Mouse (Mus musculus): ENCODE results near the gene Adcy10. TPM values are rescaled to one million over a fixed set of nuclear protein-coding genes. Genes with fewer than 3 reads are reported as not detected.

Adcy10 gene
- polyA plus RNA-seq, 1 experiment from 2014 or later = 0.06 TPM

GRCm38 (mm10) chr1:165461681-165462080 lies 23.3 kb upstream of the Adcy10 start:
- Histone ChIP-seq H3K27me3 (ENCODE audit: insufficient read depth, low read length) (no peaks in the 10 kb centered on the region), H3K36me3 (ENCODE audit: insufficient read depth, low read length) (no peaks in the 10 kb centered on the region), H3K9me3 (ENCODE audit: low read length) (no peaks in the 10 kb centered on the region), H3K4me2 (replicated peaks; ENCODE audit: low read depth, low read length) (peak overlapping the region; percentile 87), H3K4me1 (ENCODE audit: insufficient read depth, low read length) (peaks cover 18% of the 10 kb centered on the region), H3K27ac (ENCODE audit: low read length) (peak overlapping the region; percentile 88), H3K4me3 (ENCODE audit: low read length) (peak overlapping the region; percentile 89), H3K9ac (replicated peaks; ENCODE audit: low read length) (peak overlapping the region; percentile 81)
- WGBS = 3% methylated on average over 9 of the region's 9 CpGs
- no peak for ATAC-seq (ENCODE audit: low FRiP score, low TSS enrichment)

- Histone ChIP-seq H3K9me3 (ENCODE audit: low read length) (no peaks in the 10 kb centered on the region), H3K27me3 (ENCODE audit: insufficient read depth, low read length) (no peaks in the 10 kb centered on the region), H3K27ac (ENCODE audit: low read length) (no peak overlapping the region), H3K4me1 (ENCODE audit: insufficient read depth, low read length) (peaks cover 15% of the 10 kb centered on the region), H3K9ac (replicated peaks; ENCODE audit: low read length) (no peak overlapping the region), H3K4me2 (replicated peaks; ENCODE audit: low read depth, low read length) (peak overlapping the region; percentile 48; the same call in 1 of the 2 replicates), H3K36me3 (ENCODE audit: insufficient read depth, low read length) (no peaks in the 10 kb centered on the region), H3K4me3 (ENCODE audit: low read length) (peak overlapping the region; percentile 7; the same call in 1 of the 2 replicates)
- ATAC-seq (ENCODE audit: low FRiP score, low TSS enrichment) = no peak
- WGBS = 69% methylated on average over 1 of the region's 1 CpGs
Observed at GRCm38 (mm10) chr1:165462861-165463260, 22.1 kb upstream of the Adcy10 start.

- H3K9me3 ChIP-seq (ENCODE audit: low read length) = no peaks in the 10 kb centered on the region
- 0 out of 2 replicates have a peak, but pooled peaks cover 8% of the 10 kb centered on the region for H3K4me1 ChIP-seq (ENCODE audit: insufficient read depth, low read length)
- WGBS = 85% methylated on average over 3 of the region's 3 CpGs
Observed at GRCm38 (mm10) chr1:165464574-165464973, 20.4 kb upstream of the Adcy10 start.

GRCm38 (mm10) chr1:165468971-165469370 lies 16.0 kb upstream of the Adcy10 start:
- H3K27me3 ChIP-seq (ENCODE audit: insufficient read depth, low read length) = no peaks in the 10 kb centered on the region
- H3K27ac ChIP-seq (ENCODE audit: low read length) = peak overlapping the region; percentile 82; the same call in 1 of the 2 replicates
- 0 out of 2 replicates have a peak, but pooled peaks cover 7% of the 10 kb centered on the region for H3K4me1 ChIP-seq (ENCODE audit: insufficient read depth, low read length)
- H3K4me3 ChIP-seq (ENCODE audit: low read length) = no peak overlapping the region
- no peaks in the 10 kb centered on the region for H3K9me3 ChIP-seq (ENCODE audit: low read length)
- no peaks in the 10 kb centered on the region for H3K36me3 ChIP-seq (ENCODE audit: insufficient read depth, low read length)
- H3K9ac ChIP-seq (replicated peaks; ENCODE audit: low read length) = no peak overlapping the region
- peak overlapping the region; percentile 34 for H3K4me2 ChIP-seq (replicated peaks; ENCODE audit: low read depth, low read length)
- ATAC-seq (ENCODE audit: low FRiP score, low TSS enrichment) = no peak

More at GRCm38 (mm10) chr1:165464574-165464973, 20.4 kb upstream of the Adcy10 start:
- no peak overlapping the region for H3K9ac ChIP-seq (replicated peaks; ENCODE audit: low read length)
- H3K4me3 ChIP-seq (ENCODE audit: low read length) = no peak overlapping the region
- no peak overlapping the region for H3K27ac ChIP-seq (ENCODE audit: low read length)
- ATAC-seq (ENCODE audit: low FRiP score, low TSS enrichment) = no peak
- no peaks in the 10 kb centered on the region for H3K36me3 ChIP-seq (ENCODE audit: insufficient read depth, low read length)
- no peak overlapping the region for H3K4me2 ChIP-seq (replicated peaks; ENCODE audit: low read depth, low read length)
- H3K27me3 ChIP-seq (ENCODE audit: insufficient read depth, low read length) = no peaks in the 10 kb centered on the region

GRCm38 (mm10) chr1:165469717-165470116 lies 15.3 kb upstream of the Adcy10 start:
- Histone ChIP-seq H3K36me3 (ENCODE audit: insufficient read depth, low read length) (no peaks in the 10 kb centered on the region), H3K27ac (ENCODE audit: low read length) (peak overlapping the region; percentile 69), H3K4me1 (ENCODE audit: insufficient read depth, low read length) (0 out of 2 replicates have a peak, but pooled peaks cover 7% of the 10 kb centered on the region), H3K4me3 (ENCODE audit: low read length) (no peak overlapping the region), H3K9ac (replicated peaks; ENCODE audit: low read length) (no peak overlapping the region), H3K27me3 (ENCODE audit: insufficient read depth, low read length) (no peaks in the 10 kb centered on the region), H3K4me2 (replicated peaks; ENCODE audit: low read depth, low read length) (no peak overlapping the region), H3K9me3 (ENCODE audit: low read length) (no peaks in the 10 kb centered on the region)
- 0 out of 2 replicates have a peak, but pooled peaks have one; percentile 67 for ATAC-seq (ENCODE audit: low FRiP score, low TSS enrichment)

- no peak overlapping the region for H3K4me2 ChIP-seq (replicated peaks; ENCODE audit: low read depth, low read length)
- WGBS = 88% methylated on average over 1 of the region's 1 CpGs
Observed at GRCm38 (mm10) chr1:165471490-165471889, 13.5 kb upstream of the Adcy10 start.

GRCm38 (mm10) chr1:165486108-165486507 lies 1.1 kb downstream of the Adcy10 start:
- no peaks in the 10 kb centered on the region for H3K27me3 ChIP-seq (ENCODE audit: insufficient read depth, low read length)
- H3K36me3 ChIP-seq (ENCODE audit: insufficient read depth, low read length) = 0 out of 2 replicates have a peak, but pooled peaks cover 3% of the 10 kb centered on the region
- H3K4me2 ChIP-seq (replicated peaks; ENCODE audit: low read depth, low read length) = no peak overlapping the region
- H3K9ac ChIP-seq (replicated peaks; ENCODE audit: low read length) = no peak overlapping the region
- H3K9me3 ChIP-seq (ENCODE audit: low read length) = no peaks in the 10 kb centered on the region
- no peak overlapping the region for H3K27ac ChIP-seq (ENCODE audit: low read length)
- no peak overlapping the region for H3K4me3 ChIP-seq (ENCODE audit: low read length)
- no peaks in the 10 kb centered on the region for H3K4me1 ChIP-seq (ENCODE audit: insufficient read depth, low read length)
- ATAC-seq (ENCODE audit: low FRiP score, low TSS enrichment) = no peak
- 90% methylated on average over 2 of the region's 2 CpGs for WGBS

More at GRCm38 (mm10) chr1:165471490-165471889, 13.5 kb upstream of the Adcy10 start:
- Histone ChIP-seq H3K4me3 (ENCODE audit: low read length) (no peak overlapping the region), H3K27ac (ENCODE audit: low read length) (no peak overlapping the region), H3K9me3 (ENCODE audit: low read length) (no peaks in the 10 kb centered on the region), H3K4me1 (ENCODE audit: insufficient read depth, low read length) (0 out of 2 replicates have a peak, but pooled peaks cover 7% of the 10 kb centered on the region), H3K36me3 (ENCODE audit: insufficient read depth, low read length) (no peaks in the 10 kb centered on the region), H3K27me3 (ENCODE audit: insufficient read depth, low read length) (no peaks in the 10 kb centered on the region), H3K9ac (replicated peaks; ENCODE audit: low read length) (no peak overlapping the region)
- no peak for ATAC-seq (ENCODE audit: low FRiP score, low TSS enrichment)

GRCm38 (mm10) chr1:165489197-165489596 lies 4.2 kb downstream of the Adcy10 start:
- Histone ChIP-seq H3K9ac (replicated peaks; ENCODE audit: low read length) (no peak overlapping the region), H3K4me2 (replicated peaks; ENCODE audit: low read depth, low read length) (no peak overlapping the region), H3K27me3 (ENCODE audit: insufficient read depth, low read length) (no peaks in the 10 kb centered on the region), H3K27ac (ENCODE audit: low read length) (no peak overlapping the region), H3K4me1 (ENCODE audit: insufficient read depth, low read length) (no peaks in the 10 kb centered on the region), H3K4me3 (ENCODE audit: low read length) (no peak overlapping the region), H3K9me3 (ENCODE audit: low read length) (no peaks in the 10 kb centered on the region), H3K36me3 (ENCODE audit: insufficient read depth, low read length) (no peaks in the 10 kb centered on the region)
- WGBS = 83% methylated on average over 4 of the region's 4 CpGs
- ATAC-seq (ENCODE audit: low FRiP score, low TSS enrichment) = no peak

GRCm38 (mm10) chr1:165498856-165499255 lies 13.9 kb downstream of the Adcy10 start:
- H3K27me3 ChIP-seq (ENCODE audit: insufficient read depth, low read length) = no peaks in the 10 kb centered on the region

GRCm38 (mm10) chr1:165503307-165504024 lies 18.5 kb downstream of the Adcy10 start:
- peaks cover 10% of the 10 kb centered on the region for H3K4me1 ChIP-seq (ENCODE audit: insufficient read depth, low read length)
- H3K9ac ChIP-seq (replicated peaks; ENCODE audit: low read length) = 0 out of 2 replicates have a peak overlapping the region, but pooled peaks have one; percentile 6
- no peak overlapping the region; the same call in 1 of the 2 replicates for H3K4me2 ChIP-seq (replicated peaks; ENCODE audit: low read depth, low read length)
- no peaks in the 10 kb centered on the region for H3K9me3 ChIP-seq (ENCODE audit: low read length)
- 0 out of 2 replicates have a peak overlapping the region, but pooled peaks have one; percentile 15 for H3K27ac ChIP-seq (ENCODE audit: low read length)
- H3K4me3 ChIP-seq (ENCODE audit: low read length) = no peak overlapping the region
- H3K27me3 ChIP-seq (ENCODE audit: insufficient read depth, low read length) = no peaks in the 10 kb centered on the region
- WGBS = 21% methylated on average over 10 of the region's 10 CpGs
- no peaks in the 10 kb centered on the region for H3K36me3 ChIP-seq (ENCODE audit: insufficient read depth, low read length)
- peak; percentile 86 for ATAC-seq (ENCODE audit: low FRiP score, low TSS enrichment)

More at GRCm38 (mm10) chr1:165498856-165499255, 13.9 kb downstream of the Adcy10 start:
- Histone ChIP-seq H3K4me2 (replicated peaks; ENCODE audit: low read depth, low read length) (no peak overlapping the region), H3K4me3 (ENCODE audit: low read length) (no peak overlapping the region), H3K36me3 (ENCODE audit: insufficient read depth, low read length) (no peaks in the 10 kb centered on the region), H3K4me1 (ENCODE audit: insufficient read depth, low read length) (peaks cover 8% of the 10 kb centered on the region), H3K27ac (ENCODE audit: low read length) (no peak overlapping the region), H3K9me3 (ENCODE audit: low read length) (no peaks in the 10 kb centered on the region), H3K9ac (replicated peaks; ENCODE audit: low read length) (no peak overlapping the region)
- 57% methylated on average over 3 of the region's 3 CpGs for WGBS
- no peak for ATAC-seq (ENCODE audit: low FRiP score, low TSS enrichment)
